25 mouse cellular contexts compared by ENCODE assay signal in genomic region chr3:105171527-105171926, GRCm38 (mm10).
DNase-seq lines count a peak whose midpoint lies in the region; ATAC-seq and TF ChIP-seq lines count a peak whose summit lies in the region.
"Had no signal": no experiment of that assay in that cellular context is flagged by ENCODE, and none has a peak within 500 bp of the region (broad histone marks: within the 10 kb centered on the region; RNA-seq: fewer than 3 reads in every experiment).

No protein-coding gene starts in this region.

- peaks cover 5% of the 10 kb centered on the region for H3K4me1 ChIP-seq in hindbrain, embryonic 16.5 days (ENCODE audit: control insufficient read depth, insufficient read depth, low read depth, low read length)
- H3K4me1 ChIP-seq in hindbrain, embryonic 11.5 days (replicated peaks; ENCODE audit: control insufficient read depth, insufficient read depth, low read length), result no peaks in the 10 kb centered on the region
- H3K4me1 ChIP-seq in midbrain, postnatal 0 days (ENCODE audit: insufficient read depth, low read length), result peaks cover 6% of the 10 kb centered on the region; the same call in 1 of the 2 replicates
- 0 out of 2 replicates have a peak, but pooled peaks cover 5% of the 10 kb centered on the region for H3K4me1 ChIP-seq in midbrain, embryonic 16.5 days (ENCODE audit: control insufficient read depth, insufficient read depth, low read length)
- H3K4me1 ChIP-seq: intestine, embryonic 15.5 days had no signal

- peak; percentile 45; the same call in 1 of the 2 replicates for ATAC-seq in hindbrain, embryonic 16.5 days
- ATAC-seq in hindbrain, embryonic 11.5 days (ENCODE audit: low FRiP score), result no peak
- ATAC-seq in midbrain, postnatal 0 days (ENCODE audit: low FRiP score), result no peak
- no peak for ATAC-seq in midbrain, embryonic 16.5 days
- ATAC-seq: forebrain, embryonic 13.5 days; forebrain, embryonic 16.5 days; intestine, embryonic 15.5 days; Patski had no signal

- H3K9ac ChIP-seq in hindbrain, embryonic 16.5 days (ENCODE audit: low read depth, low read length), result no peak overlapping the region
- no peak overlapping the region for H3K9ac ChIP-seq in hindbrain, embryonic 11.5 days (ENCODE audit: low read depth, low read length)
- no peak overlapping the region for H3K9ac ChIP-seq in midbrain, postnatal 0 days (replicated peaks; ENCODE audit: low read length, poor library complexity, severe bottlenecking)
- H3K9ac ChIP-seq in midbrain, embryonic 16.5 days (ENCODE audit: low read depth, low read length), result no peak overlapping the region
- H3K9ac ChIP-seq: forebrain, embryonic 13.5 days; intestine, embryonic 15.5 days had no signal

- H3K36me3 ChIP-seq in hindbrain, embryonic 16.5 days (ENCODE audit: control insufficient read depth, insufficient read depth, low read length), result no peaks in the 10 kb centered on the region
- H3K36me3 ChIP-seq in hindbrain, embryonic 11.5 days (ENCODE audit: control insufficient read depth, insufficient read depth, low read length), result no peaks in the 10 kb centered on the region
- no peaks in the 10 kb centered on the region for H3K36me3 ChIP-seq in midbrain, postnatal 0 days (ENCODE audit: insufficient read depth, low read length)
- H3K36me3 ChIP-seq in midbrain, embryonic 16.5 days (ENCODE audit: control insufficient read depth, insufficient read depth, low read length), result no peaks in the 10 kb centered on the region
- H3K36me3 ChIP-seq: forebrain, embryonic 10.5 days; G1E; intestine, embryonic 15.5 days had no signal

- H3K4me2 ChIP-seq in hindbrain, embryonic 16.5 days (ENCODE audit: low read length), result no peak overlapping the region
- no peak overlapping the region for H3K4me2 ChIP-seq in hindbrain, embryonic 11.5 days (replicated peaks; ENCODE audit: low read depth, low read length)
- H3K4me2 ChIP-seq in midbrain, postnatal 0 days (ENCODE audit: low read depth, low read length, poor library complexity, severe bottlenecking), result no peak overlapping the region
- H3K4me2 ChIP-seq in midbrain, embryonic 16.5 days (ENCODE audit: low read length), result no peak overlapping the region
- H3K4me2 ChIP-seq: forebrain, embryonic 13.5 days; heart, embryonic 11.5 days; intestine, embryonic 15.5 days had no signal

- H3K27ac ChIP-seq in hindbrain, embryonic 16.5 days (ENCODE audit: low read depth, low read length), result no peak overlapping the region
- H3K27ac ChIP-seq in hindbrain, embryonic 11.5 days (ENCODE audit: low read depth, low read length), result no peak overlapping the region
- H3K27ac ChIP-seq in midbrain, postnatal 0 days (ENCODE audit: low read depth, low read length), result no peak overlapping the region
- H3K27ac ChIP-seq in midbrain, embryonic 16.5 days (ENCODE audit: low read length), result no peak overlapping the region
- H3K27ac ChIP-seq: forebrain, embryonic 10.5 days; forebrain, embryonic 13.5 days; intestine, embryonic 15.5 days had no signal

- no peak overlapping the region for H3K4me3 ChIP-seq in hindbrain, embryonic 16.5 days (ENCODE audit: low read length)
- no peak overlapping the region for H3K4me3 ChIP-seq in hindbrain, embryonic 11.5 days (ENCODE audit: low read depth, low read length)
- no peak overlapping the region for H3K4me3 ChIP-seq in midbrain, postnatal 0 days (ENCODE audit: low read depth, low read length)
- H3K4me3 ChIP-seq in midbrain, embryonic 16.5 days (ENCODE audit: low read depth, low read length), result no peak overlapping the region
- H3K4me3 ChIP-seq: forebrain, embryonic 10.5 days; forebrain, embryonic 13.5 days; intestine, embryonic 15.5 days had no signal

- H3K27me3 ChIP-seq in hindbrain, embryonic 16.5 days (replicated peaks; ENCODE audit: control insufficient read depth, insufficient read depth, low read length), result no peaks in the 10 kb centered on the region
- H3K27me3 ChIP-seq in hindbrain, embryonic 11.5 days (ENCODE audit: control insufficient read depth, insufficient read depth, low read length), result no peaks in the 10 kb centered on the region
- H3K27me3 ChIP-seq in midbrain, postnatal 0 days (ENCODE audit: insufficient read depth, low read length), result no peaks in the 10 kb centered on the region
- no peaks in the 10 kb centered on the region for H3K27me3 ChIP-seq in midbrain, embryonic 16.5 days (ENCODE audit: control insufficient read depth, insufficient read depth, low read depth, low read length)
- H3K27me3 ChIP-seq: CH12.LX; forebrain, embryonic 13.5 days; intestine, embryonic 15.5 days had no signal

- 63% methylated on average over 5 of the region's 5 CpGs for WGBS in hindbrain, embryonic 16.5 days
- 71% methylated on average over 5 of the region's 5 CpGs for WGBS in hindbrain, embryonic 11.5 days
- 52% methylated on average over 5 of the region's 5 CpGs for WGBS in midbrain, postnatal 0 days
- 69% methylated on average over 5 of the region's 5 CpGs for WGBS in midbrain, embryonic 16.5 days

- DNase-seq in heart, adult 11 months, result peak; percentile 70
- DNase-seq in heart, postnatal 25 days (ENCODE audit: low spot score), result no peak
- DNase-seq in hindbrain, embryonic 11.5 days (ENCODE audit: low spot score), result no peak
- peak; percentile 53 for DNase-seq in midbrain, postnatal 0 days (ENCODE audit: low spot score)
- DNase-seq: adrenal gland, postnatal 10 days; adrenal gland, postnatal 36 days; B cell, adult 2 months; cerebellum, adult 11 months; cerebellum, adult 2 months; cerebellum, adult 9-11 months; gastrocnemius, postnatal 10 days; gastrocnemius, postnatal 36 days; heart, postnatal 36 days; kidney, adult 11 months; kidney, adult 8-10 months had no signal

- intact Hi-C loops in heart, postnatal 25 days (cut with DNase I), result no loop called here

- H3K9me3 ChIP-seq in hindbrain, embryonic 16.5 days (ENCODE audit: control insufficient read depth, low read length), result no peaks in the 10 kb centered on the region; the same call in 1 of the 2 replicates
- no peaks in the 10 kb centered on the region for H3K9me3 ChIP-seq in hindbrain, embryonic 11.5 days (ENCODE audit: control insufficient read depth, low read length)
- H3K9me3 ChIP-seq in midbrain, postnatal 0 days (ENCODE audit: low read length), result no peaks in the 10 kb centered on the region
- no peaks in the 10 kb centered on the region for H3K9me3 ChIP-seq in midbrain, embryonic 16.5 days (replicated peaks; ENCODE audit: control insufficient read depth, low read length, poor library complexity, severe bottlenecking)
- H3K9me3 ChIP-seq: forebrain, embryonic 10.5 days; G1E; intestine, embryonic 15.5 days had no signal

- TF ChIP-seq CTCF in midbrain, postnatal 0 days (IDR thresholded peaks at IDR 0.05), result no peak

Comparison
In these comparisons a context has a peak if more than half of its experiments do, and no peak if none do; other contexts are left out.
1. DNase-seq: peak in heart, adult 11 months (single experiment) and midbrain, postnatal 0 days (single experiment); none in heart, postnatal 25 days (single experiment) and hindbrain, embryonic 11.5 days (single experiment).